Mouse (Mus musculus) heart, adult 2 months (tissue): Measurements from ENCODE around the gene Serping1. TPM values are rescaled to one million over a fixed set of nuclear protein-coding genes. Genes with fewer than 3 reads are reported as not detected.

Experiments used
- DNase-seq, 2 experiments: peaks; one replicate each; pipeline ENCODE4 v3.0.0; 2021
- H3K27ac ChIP-seq: fragments of 200-600 bp; 2 replicates; pipeline ENCODE4 v1.8.1; 2022
- H3K27me3 ChIP-seq: fragments of 200-500 bp; 2 replicates; pipeline ENCODE4 v1.6.1; 2012; ENCODE audit warnings: mild to moderate bottlenecking, low read length, inconsistent platforms, mixed read lengths; ENCODE audit not compliant: control insufficient read depth, insufficient read depth
- H3K36me3 ChIP-seq: fragments of 200-500 bp; 2 replicates; pipeline ENCODE4 v1.6.1; 2012; ENCODE audit warnings: low read length, inconsistent platforms; ENCODE audit not compliant: control insufficient read depth, insufficient read depth
- H3K4me1 ChIP-seq: fragments of 200-500 bp; 2 replicates; pipeline ENCODE4 v1.6.1; 2011; ENCODE audit warnings: low read length; ENCODE audit not compliant: control insufficient read depth, insufficient read depth
- H3K4me3 ChIP-seq: fragments of 200-600 bp; 2 replicates; pipeline ENCODE4 v1.8.1; 2022
- H3K79me2 ChIP-seq: fragments of 200-500 bp; replicated peaks from 2 replicates; pipeline ENCODE4 v1.6.1; 2012; ENCODE audit warnings: mild to moderate bottlenecking, inconsistent platforms, low read length, moderate library complexity, mixed read lengths; ENCODE audit not compliant: control insufficient read depth, insufficient read depth
- H3K9ac ChIP-seq: fragments of 200-500 bp; 2 replicates; pipeline ENCODE4 v1.6.1; 2012; ENCODE audit warnings: low read depth, mild to moderate bottlenecking, control low read depth, inconsistent platforms, low read length, mixed read lengths
- CTCF ChIP-seq: fragments of 200-600 bp; IDR thresholded peaks from 2 replicates; pipeline ENCODE4 v1.8.1; 2022; ENCODE audit warnings: antibody characterized with exemption, mild to moderate bottlenecking, moderate library complexity
- EP300 ChIP-seq: fragments of 200-500 bp; IDR thresholded peaks from 2 replicates; pipeline ENCODE4 v1.6.1; 2011; ENCODE audit warnings: low read depth, low read length, control low read depth; ENCODE audit not compliant: insufficient read depth
- POLR2A ChIP-seq: fragments of 200-500 bp; IDR thresholded peaks from 2 replicates; pipeline ENCODE4 v1.6.1; 2011; ENCODE audit warnings: mild to moderate bottlenecking, low read depth, low read length, control low read depth; ENCODE audit not compliant: insufficient read depth
- WGBS: fragments of 180-500 bp; shearing (Covaris S2); methylation state at CpG from one replicate; pipeline ENCODE4 v1.1.7; 2018; 5-methylcytosine and 5-hydroxymethylcytosine counted together
- intact Hi-C: fragments of 180-260 bp; cut with DNase I; formaldehyde crosslinking; loops from one replicate; pipeline ENCODE4 v1.15.1; 2025
- polyA plus RNA-seq: library from polyadenylated mRNA; depleted of rRNA; stranded (reverse); fragments of >200 nt; gene quantifications from 2 replicates; pipeline ENCODE4 v1.2.3, GENCODE M21; 2012
- total RNA-seq, 2 experiments: library from RNA; stranded (reverse); gene quantifications; 2 replicates each; pipeline ENCODE4 v1.2.3; 2021

Gene Serping1
- total and polyA plus RNA-seq, 3 experiments: 79.7 to 268 (median 81.5) TPM

DNA sequence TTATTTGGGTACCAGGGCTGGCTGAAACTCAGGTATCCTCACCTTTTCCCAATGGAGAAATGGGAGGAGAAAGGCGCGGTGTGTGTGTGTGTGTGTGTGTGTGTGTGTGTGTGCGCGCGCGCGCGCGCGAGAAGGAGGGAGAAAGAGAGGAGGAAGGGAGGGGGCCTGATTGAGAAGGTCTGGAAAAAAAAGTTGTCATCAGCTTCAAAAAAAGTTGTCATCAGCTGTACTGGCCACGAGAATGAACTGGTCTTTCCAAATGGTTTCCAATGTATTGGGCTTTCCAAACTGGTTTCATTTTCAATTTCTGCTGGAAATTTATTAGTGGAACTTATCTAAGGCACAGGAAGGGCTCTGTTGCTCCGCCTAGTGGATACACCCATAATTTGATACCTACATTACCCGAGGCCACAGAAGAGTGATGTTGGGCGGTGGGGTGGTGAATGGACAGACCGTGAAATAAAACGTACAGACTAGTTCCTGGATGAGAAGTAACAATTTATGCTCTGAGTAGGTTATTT is 23.9 kb upstream of the Serping1 start:
- peak overlapping the region; percentile 77 for H3K27ac ChIP-seq
- no peaks in the 10 kb centered on the region for H3K4me1 ChIP-seq
- no peaks in the 10 kb centered on the region for H3K36me3 ChIP-seq
- H3K27me3 ChIP-seq: no peaks in the 10 kb centered on the region
- peak overlapping the region; percentile 74 for H3K4me3 ChIP-seq
- 0% methylated on average over 16 of the region's 16 CpGs for WGBS
- peak; percentile 47; the same call in 1 of the 2 replicates for TF ChIP-seq POLR2A
- peak; percentile 90 for TF ChIP-seq CTCF
- 0 out of 2 replicates have a peak, but pooled peaks have one; percentile 28 for TF ChIP-seq EP300
- DNase-seq: peak; percentile 64 to 77
- peak overlapping the region; percentile 44 for H3K9ac ChIP-seq
- intact Hi-C loops: loop anchor here (2.0 kb wide), 1 partner anchor 58 kb away; no protein-coding TSS in a partner anchor
- no peaks in the 10 kb centered on the region for H3K79me2 ChIP-seq

- 1% methylated on average over 21 of the region's 21 CpGs for WGBS
- TF ChIP-seq EP300 (no peak), POLR2A (peak; percentile 61), CTCF (no peak; the same call in 1 of the 2 replicates)
- Histone ChIP-seq H3K36me3 (no peaks in the 10 kb centered on the region), H3K4me3 (peak within 1 kb of the TSS; percentile 74), H3K79me2 (no peaks in the 10 kb centered on the region), H3K4me1 (no peaks in the 10 kb centered on the region), H3K9ac (peak within 1 kb of the TSS; percentile 44), H3K27ac (peak within 1 kb of the TSS; percentile 77), H3K27me3 (no peaks in the 10 kb centered on the region)
- DNase-seq: peak; percentile 80 to 83
- intact Hi-C loops: loop anchor here (2.0 kb wide), 1 partner anchor 58 kb away; no protein-coding TSS in a partner anchor
Observed at GRCm38 (mm10) chr2:84798493-84798921, 23.3 kb upstream of the Serping1 start, which contains the start of gene Ube2l6. TSS of gene Ube2l6 (plus strand) at chr2:84798828.

DNA sequence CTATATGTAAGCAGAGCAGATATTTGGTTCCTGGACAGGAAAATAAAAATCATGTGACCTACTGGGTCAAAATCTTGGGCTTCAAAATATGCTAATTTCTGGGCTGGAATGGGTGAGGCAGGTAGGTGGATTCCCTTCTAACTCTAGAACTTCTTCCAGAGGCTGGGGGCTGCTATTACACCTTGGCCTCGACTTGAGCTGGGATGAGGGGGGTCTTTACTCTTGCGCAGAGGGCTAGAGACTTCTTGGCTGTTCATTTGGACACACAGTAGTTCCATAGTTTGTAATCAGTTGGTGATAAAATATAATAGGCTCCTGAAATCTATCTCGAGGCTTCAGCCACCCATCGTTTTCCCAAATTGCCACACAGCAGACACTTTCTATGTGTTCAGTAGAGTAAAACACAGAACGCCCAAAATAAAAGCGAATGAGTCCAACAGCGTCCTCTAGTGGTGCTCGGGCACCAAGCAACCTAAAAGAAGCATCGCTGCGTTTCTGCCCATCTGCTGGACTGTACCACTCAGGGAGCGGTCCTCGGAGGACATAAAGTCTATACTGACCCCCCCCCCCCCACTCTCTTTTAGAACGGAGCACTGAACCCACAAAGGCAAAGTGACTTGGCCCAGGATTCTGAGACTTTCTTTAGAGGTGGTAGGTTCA is 22.7 kb upstream of the Serping1 start:
- intact Hi-C loops: loop anchor here (2.0 kb wide), 1 partner anchor 57 kb away; no protein-coding TSS in a partner anchor

DNA sequence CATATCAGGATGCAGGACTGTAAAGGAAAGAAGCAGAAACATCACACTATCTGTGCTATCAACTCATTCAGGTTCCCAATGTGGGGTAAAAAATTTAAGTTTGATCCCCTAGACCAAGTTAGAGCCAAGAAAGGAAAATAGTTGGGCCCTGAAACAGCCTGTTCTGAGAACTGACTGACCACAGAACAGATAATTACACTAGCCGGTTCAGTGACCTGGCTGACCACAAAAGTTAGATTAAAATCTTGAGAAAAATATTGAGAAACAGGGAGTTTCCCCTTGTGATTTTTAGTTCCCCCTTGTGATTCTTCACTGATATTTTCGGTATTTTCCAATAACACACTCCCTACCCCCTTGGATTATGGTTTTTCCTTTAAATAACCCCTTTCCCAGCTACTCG is 18.6 kb upstream of the Serping1 start:
- no peak for TF ChIP-seq EP300
- no peak for TF ChIP-seq CTCF
- no peak for TF ChIP-seq POLR2A
- intact Hi-C loops: no loop called here

More for the DNA sequence above, 22.7 kb upstream of the Serping1 start:
- peak; percentile 81 to 82 for DNase-seq
- Histone ChIP-seq H3K79me2 (no peaks in the 10 kb centered on the region), H3K4me3 (peak overlapping the region; percentile 74), H3K27me3 (no peaks in the 10 kb centered on the region), H3K27ac (peak overlapping the region; percentile 77), H3K36me3 (no peaks in the 10 kb centered on the region), H3K9ac (peak overlapping the region; percentile 44), H3K4me1 (no peaks in the 10 kb centered on the region)
- TF ChIP-seq POLR2A (no peak), CTCF (peak; percentile 84), EP300 (peak; percentile 70; the same call in 1 of the 2 replicates)
- 10% methylated on average over 13 of the region's 13 CpGs for WGBS

GRCm38 (mm10) chr2:84793154-84793553 is 17.9 kb upstream of the Serping1 start:
- intact Hi-C loops: no loop called here
- no peak for TF ChIP-seq EP300
- no peak for TF ChIP-seq CTCF
- no peak for TF ChIP-seq POLR2A

More for the DNA sequence above, 18.6 kb upstream of the Serping1 start:
- Histone ChIP-seq H3K4me1 (no peaks in the 10 kb centered on the region; the same call in 1 of the 2 replicates), H3K4me3 (no peak overlapping the region), H3K9ac (no peak overlapping the region), H3K79me2 (no peaks in the 10 kb centered on the region), H3K27ac (no peak overlapping the region), H3K27me3 (no peaks in the 10 kb centered on the region), H3K36me3 (no peaks in the 10 kb centered on the region)
- DNase-seq: no peak
- WGBS: 84% methylated on average over 3 of the region's 3 CpGs

GRCm38 (mm10) chr2:84792516-84792915 is 17.3 kb upstream of the Serping1 start:
- TF ChIP-seq POLR2A (no peak), EP300 (no peak), CTCF (no peak)
- peak in 1 of 2 experiments; percentile 49 for DNase-seq

More at GRCm38 (mm10) chr2:84793154-84793553, 17.9 kb upstream of the Serping1 start:
- no peaks in the 10 kb centered on the region for H3K79me2 ChIP-seq
- 96% methylated on average over 3 of the region's 3 CpGs for WGBS
- H3K4me3 ChIP-seq: no peak overlapping the region
- no peak overlapping the region for H3K9ac ChIP-seq
- no peaks in the 10 kb centered on the region for H3K36me3 ChIP-seq
- H3K27me3 ChIP-seq: no peaks in the 10 kb centered on the region
- H3K27ac ChIP-seq: no peak overlapping the region; the same call in 1 of the 2 replicates
- no peaks in the 10 kb centered on the region; the same call in 1 of the 2 replicates for H3K4me1 ChIP-seq
- DNase-seq: no peak

More at GRCm38 (mm10) chr2:84792516-84792915, 17.3 kb upstream of the Serping1 start:
- intact Hi-C loops: no loop called here
- Histone ChIP-seq H3K4me1 (no peaks in the 10 kb centered on the region; the same call in 1 of the 2 replicates), H3K27me3 (no peaks in the 10 kb centered on the region), H3K27ac (no peak overlapping the region), H3K79me2 (no peaks in the 10 kb centered on the region), H3K36me3 (no peaks in the 10 kb centered on the region), H3K9ac (no peak overlapping the region), H3K4me3 (no peak overlapping the region)
- WGBS: 43% methylated on average over 3 of the region's 3 CpGs
